Mouse (Mus musculus): ENCODE data around the gene 4930579F01Rik. TPM values are rescaled to one million over a fixed set of nuclear protein-coding genes. Genes with fewer than 3 reads are reported as not detected.

4930579F01Rik gene
- polyA plus RNA-seq, 1 experiment from 2014 or later: not detected

Other genes starting within 250 kb of the 4930579F01Rik start
- gene Dapp1, start 212.3 kb downstream of the 4930579F01Rik start, polyA plus RNA-seq (2014; fragmentation: Nextera tagmentation; extraction: Ambion mirVana): 3.2 and 3.4 TPM in 2 replicates
- 0.01 and 0.08 TPM in 2 replicates for gene 1110002E22Rik, start 128.8 kb downstream of the 4930579F01Rik start, polyA plus RNA-seq (2014; fragmentation: Nextera tagmentation; extraction: Ambion mirVana)
- gene Gm5105, start 126.4 kb downstream of the 4930579F01Rik start, polyA plus RNA-seq (2014; fragmentation: Nextera tagmentation; extraction: Ambion mirVana): not detected in 2 replicates
- 14.9 and 19.5 TPM in 2 replicates for gene Trmt10a, start 50.4 kb downstream of the 4930579F01Rik start, polyA plus RNA-seq (2014; fragmentation: Nextera tagmentation; extraction: Ambion mirVana)
- gene Mttp, start 48.9 kb downstream of the 4930579F01Rik start, polyA plus RNA-seq (2014; fragmentation: Nextera tagmentation; extraction: Ambion mirVana): 10.0 and 10.7 TPM in 2 replicates
- 0.11 and 0.16 TPM in 2 replicates for gene Adh7, start 23.9 kb upstream of the 4930579F01Rik start, polyA plus RNA-seq (2014; fragmentation: Nextera tagmentation; extraction: Ambion mirVana)
- 0.23 and 0.48 TPM in 2 replicates for gene Adh1, start 67.2 kb upstream of the 4930579F01Rik start, polyA plus RNA-seq (2014; fragmentation: Nextera tagmentation; extraction: Ambion mirVana)
- gene Adh6a, start 119.5 kb upstream of the 4930579F01Rik start, polyA plus RNA-seq (2014; fragmentation: Nextera tagmentation; extraction: Ambion mirVana): not detected in 2 replicates
- gene Adh6b, start 147.9 kb upstream of the 4930579F01Rik start, polyA plus RNA-seq (2014; fragmentation: Nextera tagmentation; extraction: Ambion mirVana): 0.33 and 0.41 TPM in 2 replicates
- not detected in 2 replicates for gene Adh4, start 221.6 kb upstream of the 4930579F01Rik start, polyA plus RNA-seq (2014; fragmentation: Nextera tagmentation; extraction: Ambion mirVana)
- 279 and 283 TPM in 2 replicates for gene Adh5, start 249.3 kb upstream of the 4930579F01Rik start, polyA plus RNA-seq (2014; fragmentation: Nextera tagmentation; extraction: Ambion mirVana)